Mouse (Mus musculus) kidney, adult 2 months (tissue): Measurements from ENCODE around the gene Tfam.

Experiments
- CTCF ChIP-seq: fragments of 200-500 bp; conservative IDR thresholded peaks from 2 replicates; pipeline ENCODE4 v1.5.1; 2011; ENCODE audit warnings: low read depth, mild to moderate bottlenecking, control low read depth, low read length, moderate library complexity, mixed read lengths; ENCODE audit not compliant: insufficient read depth, insufficient read length
- POLR2A ChIP-seq: fragments of 200-500 bp; IDR thresholded peaks from one replicate; pipeline ENCODE4 v1.6.1; 2011; ENCODE audit warnings: low read depth, low read length, control low read depth

- no peak for TF ChIP-seq CTCF
- no peak for TF ChIP-seq POLR2A
Observed at GRCm38 (mm10) chr10:71249086-71249880, 11.2 kb upstream of the Tfam start.
